Mouse (Mus musculus) cerebellum, adult 8-10 months (tissue): ENCODE measurements around the gene Map3k14.
"Not testable (repeated sequence)": the region's sequence is repeated elsewhere in the genome, so short reads cannot be mapped to it uniquely, and the experiment has no call there.

Experiments used
- DNase-seq: peaks from one replicate; pipeline ENCODE4 v3.0.0; 2022

Gene Map3k14

DNA sequence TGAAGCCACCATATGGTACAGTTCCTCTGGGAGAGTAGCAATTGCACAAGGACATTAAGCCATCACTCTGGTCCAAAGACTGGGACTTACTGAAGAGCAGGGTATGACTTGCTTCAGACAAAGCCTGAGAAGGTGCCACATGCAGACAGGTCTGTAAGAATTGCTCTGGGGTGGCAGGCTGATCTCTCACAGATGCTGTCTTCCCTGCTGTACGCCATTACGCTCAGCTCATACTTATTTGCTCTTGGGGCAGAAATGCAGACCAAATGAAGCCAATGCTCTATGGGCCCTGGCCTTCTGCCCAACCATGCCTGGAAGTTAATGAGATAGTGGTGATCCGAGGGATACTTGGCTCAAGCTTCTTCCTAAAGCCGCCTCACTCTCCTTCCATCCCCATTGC is 22.4 kb downstream of the Map3k14 start:
- peak; percentile 52 for DNase-seq

DNA sequence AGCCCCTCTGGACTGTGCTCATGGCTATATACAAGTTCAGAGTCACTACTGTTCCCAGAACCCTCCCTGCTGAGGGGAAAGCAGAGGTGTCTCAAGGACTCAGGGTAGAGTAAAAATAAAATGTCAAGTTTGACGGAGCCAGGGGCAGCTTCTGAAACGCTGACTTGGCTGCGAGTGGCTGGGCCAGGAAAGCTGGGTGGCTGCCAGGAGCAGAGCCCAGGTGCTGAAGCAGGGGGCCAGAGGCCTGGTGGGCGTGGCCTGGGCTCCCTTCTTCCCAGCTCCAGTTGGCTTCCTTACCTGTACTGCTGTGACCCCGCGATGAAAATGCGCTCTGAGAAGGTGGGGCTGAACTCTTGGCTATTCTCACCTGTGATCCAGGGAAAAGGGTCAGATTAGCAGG is 26.5 kb downstream of the Map3k14 start:
- no peak for DNase-seq

DNA sequence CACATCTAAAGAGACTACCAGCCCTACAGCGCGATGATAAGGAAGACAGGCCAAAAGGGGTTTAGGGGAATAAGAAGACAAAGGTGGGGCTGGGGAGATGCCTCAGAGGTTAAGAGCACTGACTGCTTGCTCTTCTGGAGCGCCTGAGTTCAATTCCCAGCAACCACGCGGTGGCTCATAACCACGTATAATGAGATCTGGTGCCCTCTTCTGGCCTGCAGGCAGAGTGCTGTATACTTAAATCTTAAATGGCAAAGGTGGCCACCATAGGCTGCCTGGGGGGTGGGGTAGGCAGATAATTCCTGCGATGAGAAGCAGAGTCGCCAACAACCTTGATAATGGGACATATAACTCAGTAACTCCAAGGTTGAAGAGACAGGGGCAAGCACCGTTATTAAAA is 29.5 kb downstream of the Map3k14 start:
- DNase-seq: no peak

DNA sequence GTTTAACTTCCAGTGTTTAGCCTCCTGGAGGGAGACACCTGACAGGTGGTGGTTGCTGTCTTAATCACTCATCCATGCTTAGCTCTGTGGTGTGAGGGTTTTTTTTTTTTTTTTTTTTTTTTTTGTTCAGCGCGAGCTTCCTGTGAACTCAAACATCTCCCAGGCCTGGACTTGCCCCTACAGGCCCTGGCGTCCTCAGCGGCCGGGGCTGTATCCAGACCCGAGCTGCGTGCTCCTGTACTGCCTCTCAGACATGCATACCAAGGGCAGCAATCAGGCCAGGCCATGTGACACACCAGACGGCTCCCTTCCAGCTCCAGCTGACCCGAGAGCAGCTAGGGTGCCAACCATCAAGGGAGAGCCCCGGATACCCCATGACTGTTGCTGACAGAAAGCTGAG is 30.4 kb downstream of the Map3k14 start:
- no peak for DNase-seq

DNA sequence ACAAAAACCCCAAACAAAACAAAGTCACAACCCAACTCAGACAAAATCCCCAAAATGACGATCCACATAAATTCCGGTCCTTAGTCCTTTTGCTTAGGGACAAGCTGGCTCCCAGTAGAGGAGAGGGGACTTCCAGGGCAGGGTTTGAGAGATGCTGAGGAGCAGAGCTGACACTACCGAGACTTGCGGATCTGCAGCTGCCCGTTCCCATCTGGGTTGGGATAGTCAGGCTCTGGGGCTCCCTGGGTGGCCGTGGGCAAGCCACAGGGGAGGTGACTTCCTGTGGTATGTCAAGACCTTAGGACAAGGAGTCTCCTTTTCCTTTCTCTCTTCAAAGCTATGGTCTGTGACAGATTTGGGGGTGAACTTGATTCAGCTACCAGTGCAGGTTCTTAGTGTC is 30.8 kb downstream of the Map3k14 start:
- no peak for DNase-seq

DNA sequence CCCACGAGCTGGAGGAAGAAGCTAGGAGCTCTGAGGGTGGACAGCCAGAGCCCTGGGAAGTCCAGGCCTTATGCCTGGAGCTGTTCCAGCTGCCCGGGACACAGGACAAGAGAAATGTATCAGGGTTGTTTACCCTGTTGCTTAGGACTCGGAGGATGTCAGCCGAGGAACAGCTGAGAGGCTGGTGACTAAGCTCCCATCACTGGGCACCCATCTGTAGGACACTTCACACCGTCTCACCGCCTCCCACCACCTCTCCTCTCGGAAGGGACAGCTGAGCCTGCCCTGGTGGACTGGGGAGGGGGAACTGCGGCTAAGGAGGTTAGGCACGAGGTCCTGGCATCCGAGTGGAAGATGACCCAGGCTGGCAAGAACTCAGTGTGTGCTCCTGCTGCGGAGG is 31.6 kb downstream of the Map3k14 start:
- DNase-seq: no peak

DNA sequence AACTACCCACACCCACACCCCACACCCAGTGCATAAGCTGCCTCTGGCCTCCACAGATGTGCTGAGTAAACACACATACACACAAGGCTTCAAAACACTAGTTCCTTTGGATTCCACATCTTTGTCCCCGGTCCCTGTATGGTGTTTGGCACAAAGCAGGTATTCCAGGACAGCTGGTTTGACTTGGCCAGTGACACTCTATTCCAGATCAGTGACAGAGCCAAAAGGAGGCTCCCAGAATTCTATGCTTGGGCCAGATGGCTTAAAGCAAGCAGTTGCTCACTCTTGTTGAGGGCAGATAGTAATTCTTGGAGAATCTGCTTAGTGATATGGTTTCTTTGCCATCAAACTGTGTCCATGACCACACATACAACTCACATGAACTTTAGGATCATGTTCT is 32.8 kb downstream of the Map3k14 start:
- no peak for DNase-seq

DNA sequence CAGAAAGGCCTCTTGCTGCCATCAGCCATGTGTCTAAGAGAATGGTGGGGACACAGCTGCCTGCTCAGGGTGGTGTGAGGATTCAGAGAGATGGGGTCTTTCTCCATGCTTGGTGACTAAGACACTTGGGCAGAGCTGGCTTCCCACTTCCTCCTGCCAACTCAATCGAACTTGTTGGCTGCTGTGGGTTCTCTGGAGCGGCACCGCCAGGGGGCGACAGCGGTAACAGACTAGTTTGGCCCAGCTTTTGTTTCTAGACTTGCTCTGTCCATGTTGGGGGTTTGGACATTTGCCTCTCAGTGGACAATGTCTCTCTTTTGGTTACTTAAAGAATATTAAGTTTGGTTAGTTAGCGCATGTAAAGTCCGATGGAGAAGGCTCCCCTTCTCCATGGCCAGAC is 34.3 kb downstream of the Map3k14 start:
- DNase-seq: peak; percentile 81

DNA sequence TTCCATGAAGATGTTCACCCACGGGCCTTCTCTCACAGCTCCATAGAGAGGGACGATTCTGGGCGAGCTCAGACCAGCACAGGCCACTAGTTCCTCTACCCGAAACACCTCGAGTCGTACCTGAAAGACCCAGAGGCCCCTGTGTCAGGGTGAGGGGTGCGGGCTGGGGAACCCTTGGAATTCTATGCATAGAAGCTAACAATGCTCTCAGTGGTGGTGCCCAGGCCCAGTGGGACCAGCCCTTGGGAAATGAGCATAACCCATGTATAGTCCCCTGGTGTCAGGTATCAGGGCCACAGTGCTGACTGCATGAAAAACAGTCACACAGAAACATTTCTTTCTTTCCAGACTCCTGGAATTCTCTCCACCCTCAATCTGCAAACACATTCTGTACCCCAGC is 35.9 kb downstream of the Map3k14 start:
- no peak for DNase-seq

DNA sequence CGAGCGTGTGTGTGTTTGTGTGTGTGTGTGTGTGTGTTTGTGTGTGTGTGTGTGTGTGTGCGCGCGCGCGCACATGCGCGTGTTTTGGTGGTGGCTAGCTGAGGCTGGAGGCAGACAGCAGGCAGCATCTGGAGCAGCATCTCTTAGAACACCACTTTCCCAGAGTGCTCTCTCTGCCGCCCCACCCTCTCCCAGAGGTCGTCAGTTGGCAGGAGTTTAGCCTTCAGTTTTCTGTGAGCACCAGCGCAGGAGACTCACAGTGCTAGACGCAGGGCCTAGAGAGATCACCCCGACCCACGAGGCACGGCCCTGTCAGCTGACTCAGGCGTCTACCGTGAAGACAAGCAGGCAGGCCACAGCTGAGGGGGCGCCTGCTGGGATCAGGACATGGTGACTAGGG is 36.6 kb downstream of the Map3k14 start:
- DNase-seq: no peak

DNA sequence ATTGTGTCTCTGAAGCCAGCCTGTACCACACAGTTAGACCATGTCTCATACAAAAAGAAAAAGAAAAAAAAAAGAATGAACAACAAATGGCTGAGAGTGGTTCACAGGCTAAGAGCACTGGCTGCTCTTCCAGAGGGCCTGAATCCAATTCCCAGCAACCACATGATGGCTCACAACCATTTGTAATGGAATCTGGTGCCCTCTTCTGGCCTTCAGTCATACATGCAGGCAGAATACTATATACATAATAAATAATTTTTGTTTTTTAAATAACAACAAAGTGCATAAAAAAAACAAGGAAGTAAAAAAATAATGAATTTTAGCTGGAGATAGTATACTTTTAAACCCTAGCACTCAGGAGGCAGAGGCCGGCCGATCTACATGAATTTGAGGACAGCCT is 37.7 kb downstream of the Map3k14 start:
- no peak for DNase-seq

DNA sequence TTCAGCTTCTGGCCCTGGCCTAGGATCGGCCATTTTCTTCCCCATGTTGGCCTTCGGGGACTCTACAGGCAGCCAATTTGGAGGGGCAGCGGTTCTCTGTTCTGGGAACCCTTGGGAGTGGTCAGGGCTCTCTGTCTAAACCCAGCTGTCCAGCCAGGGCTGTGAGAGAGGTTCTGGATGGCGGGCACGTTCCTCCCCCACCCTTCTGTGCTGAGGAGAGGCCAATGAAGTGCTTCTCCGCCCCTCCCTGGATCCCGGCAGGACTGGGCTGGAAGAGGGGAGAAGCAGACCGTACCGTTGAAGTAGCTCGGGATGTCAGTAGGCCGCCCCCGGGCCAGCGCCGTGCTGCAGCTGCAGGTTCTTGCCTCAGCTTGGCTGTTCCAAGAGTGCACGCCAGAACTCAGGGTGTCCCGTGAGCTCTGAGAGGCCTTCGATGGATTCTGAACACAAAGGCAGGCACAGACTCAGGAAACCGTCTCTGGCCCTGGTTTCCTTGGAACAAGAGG is 43.3 kb downstream of the Map3k14 start:
- DNase-seq: no peak

DNA sequence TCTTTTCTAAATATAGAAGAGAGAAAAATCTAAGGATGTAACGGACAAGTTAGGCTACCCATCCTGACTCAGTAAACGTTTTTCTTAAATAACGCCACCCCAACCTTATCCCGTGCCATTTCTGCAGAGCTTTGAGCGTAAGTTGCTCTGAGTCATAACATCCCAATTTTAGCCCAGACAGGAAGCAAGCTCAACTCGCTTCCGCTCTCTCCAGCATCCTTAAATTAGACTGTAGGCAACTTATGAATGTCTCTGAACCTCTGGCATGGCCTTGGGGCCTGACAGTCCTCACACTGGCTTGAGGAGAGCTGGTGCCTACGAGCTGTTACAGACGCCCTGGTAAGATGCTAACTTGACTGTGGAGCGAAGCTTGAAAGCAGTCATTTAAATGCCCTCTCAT is 43.8 kb downstream of the Map3k14 start:
- no peak for DNase-seq

DNA sequence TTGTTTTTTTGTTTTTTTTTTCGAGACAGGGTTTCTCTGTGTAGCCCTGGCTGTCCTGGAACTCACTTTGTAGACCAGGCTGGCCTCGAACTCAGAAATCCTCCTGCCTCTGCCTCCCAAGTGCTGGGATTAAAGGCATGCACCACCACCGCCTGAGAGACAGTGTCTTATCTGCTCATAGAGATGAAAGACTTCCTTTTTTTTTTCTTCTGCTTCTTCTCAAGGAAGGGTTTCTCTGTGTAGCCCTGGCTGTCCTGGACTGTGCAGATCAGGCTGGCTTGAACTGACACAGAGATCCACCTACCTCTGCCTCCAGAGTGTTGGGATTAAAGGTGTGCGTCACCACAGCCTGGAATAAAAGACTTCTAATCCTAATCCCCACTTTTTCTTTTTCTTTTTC is 44.6 kb downstream of the Map3k14 start:
- not testable (repeated sequence) for DNase-seq

DNA sequence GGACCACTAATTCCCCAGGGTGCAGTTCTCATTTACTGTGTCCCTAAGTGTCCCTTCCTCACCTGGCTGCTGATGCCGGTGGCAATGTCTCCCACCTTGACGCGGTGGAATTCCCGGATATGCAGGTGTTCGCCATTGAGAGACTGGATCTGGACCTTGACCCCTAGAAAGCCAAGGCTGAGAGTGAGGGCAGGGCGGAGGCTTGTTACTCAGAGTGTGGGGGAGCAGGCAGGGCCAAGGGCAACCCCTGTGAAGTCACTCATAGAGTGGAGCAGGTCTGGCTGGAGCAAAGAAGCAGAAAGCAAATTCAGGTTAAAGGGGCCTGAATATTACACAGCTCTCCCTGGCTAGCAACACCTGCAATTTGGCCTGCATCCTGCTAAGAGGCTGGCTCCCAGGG is 45.8 kb downstream of the Map3k14 start:
- no peak for DNase-seq

DNA sequence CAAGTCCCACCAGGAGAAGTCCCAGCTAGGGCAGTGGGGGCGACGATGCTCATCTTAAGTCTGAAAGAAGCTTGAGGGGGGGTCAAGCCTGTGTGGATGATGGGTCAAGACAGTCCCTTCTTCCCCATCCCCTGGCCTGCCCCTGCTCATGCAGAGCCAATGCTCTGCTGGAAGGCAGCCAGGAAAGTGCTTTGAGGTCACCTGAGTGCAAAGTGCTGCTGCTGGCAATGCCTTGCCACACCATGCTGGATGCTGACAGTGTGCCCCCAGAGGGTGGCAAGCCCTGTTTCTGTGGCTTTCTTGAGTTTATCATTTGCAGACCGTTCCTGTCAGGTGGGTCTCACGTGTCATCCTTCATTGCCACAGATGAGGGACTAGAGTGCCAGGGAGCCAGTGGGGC is 47.3 kb downstream of the Map3k14 start:
- no peak for DNase-seq

DNA sequence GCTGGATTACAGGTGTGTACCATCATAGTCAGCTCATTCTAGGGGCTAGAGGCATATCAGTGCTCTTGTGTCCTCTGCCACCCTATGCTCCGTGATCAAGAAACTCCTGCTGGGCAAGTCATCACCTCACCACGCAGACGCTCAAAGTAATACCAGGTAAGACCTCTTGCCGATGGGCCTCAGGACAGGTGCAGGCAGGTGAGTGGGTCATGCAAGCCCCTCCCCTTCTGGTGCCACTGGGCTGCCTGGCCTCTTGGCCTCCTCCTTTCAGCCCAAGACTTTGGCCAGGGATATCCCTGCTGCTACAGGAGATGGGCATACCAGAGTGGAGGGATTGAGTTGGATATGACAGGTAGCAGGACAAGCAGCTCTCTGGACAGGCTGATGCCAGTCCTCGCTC is 48.0 kb downstream of the Map3k14 start:
- no peak for DNase-seq

DNA sequence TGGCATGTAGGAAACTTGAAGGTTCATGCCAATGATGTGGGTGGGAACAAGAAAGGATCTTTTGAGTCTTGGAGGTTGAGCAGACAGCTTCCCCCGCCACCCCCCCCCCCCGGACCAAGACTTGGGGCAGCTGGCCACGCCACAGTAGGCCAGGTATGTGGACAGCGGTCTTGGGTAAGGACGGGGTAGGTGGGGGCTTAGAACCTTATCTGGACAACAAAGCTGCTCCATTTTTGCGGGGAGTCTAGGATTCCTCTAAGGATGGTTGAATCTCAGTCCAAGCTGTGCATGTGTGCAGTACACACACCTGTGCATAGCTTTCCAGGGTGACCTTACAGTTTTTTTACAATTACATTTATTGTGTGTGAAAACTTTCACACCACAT is 48.8 kb downstream of the Map3k14 start:
- no peak for DNase-seq

DNA sequence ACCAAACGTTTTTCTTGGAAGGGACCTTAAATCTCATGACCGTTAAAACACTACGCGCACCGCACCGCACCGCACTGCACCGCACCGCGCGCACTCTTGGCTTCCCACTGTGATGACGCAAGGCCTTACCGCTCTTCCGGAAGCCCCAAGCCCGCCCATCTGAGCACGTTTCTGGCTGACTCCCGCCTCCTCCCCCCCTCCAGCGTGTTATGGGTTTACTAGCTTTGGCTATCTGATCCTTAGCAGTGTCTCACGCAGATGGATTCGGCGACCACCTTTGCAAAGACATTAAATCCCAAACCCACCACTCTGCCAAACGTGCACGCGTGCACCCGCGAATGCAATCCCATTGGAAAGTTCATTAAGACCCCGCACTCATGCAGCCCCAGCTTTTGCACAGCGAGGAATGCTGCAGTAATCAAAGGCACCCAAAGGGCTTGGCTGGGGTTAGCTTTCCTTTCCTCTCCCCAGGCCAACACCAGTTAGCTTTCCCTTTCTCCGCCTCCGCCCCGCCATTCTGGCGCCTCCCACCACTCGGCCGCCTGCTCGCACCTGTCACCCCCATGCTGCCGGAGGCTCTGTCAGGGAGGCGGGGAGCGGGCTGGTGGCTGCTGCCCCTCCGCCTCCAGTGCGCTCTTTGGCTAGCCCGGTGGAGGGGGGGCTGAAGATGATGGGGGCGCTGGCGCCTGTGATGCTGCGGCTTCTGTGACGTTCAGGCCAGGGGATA is 49.3 kb downstream of the Map3k14 start, which contains the start of gene Spata32:
Spata32 (minus strand) TSS at position 643 of the 727 bp plus-strand sequence.
- DNase-seq: peak; percentile 84

DNA sequence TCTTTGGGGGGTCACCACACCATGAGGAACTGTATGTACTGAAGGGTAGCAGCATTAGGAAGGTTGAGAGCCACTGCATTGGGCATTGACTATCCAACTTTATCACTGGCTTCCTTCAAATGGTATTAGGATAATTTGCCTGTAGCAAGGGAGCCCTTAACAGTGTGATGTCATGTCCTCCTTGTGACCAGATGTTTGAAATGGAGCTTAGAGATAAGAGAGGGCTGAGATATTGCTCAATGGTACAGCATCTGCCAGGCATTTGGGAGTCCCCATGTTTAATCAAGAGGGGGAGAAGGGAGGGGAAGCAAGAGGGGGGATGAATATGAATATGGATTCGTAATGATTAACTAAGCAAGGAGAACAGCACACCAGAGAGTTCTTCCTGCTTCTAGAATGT is 51.9 kb downstream of the Map3k14 start:
- no peak for DNase-seq

DNA sequence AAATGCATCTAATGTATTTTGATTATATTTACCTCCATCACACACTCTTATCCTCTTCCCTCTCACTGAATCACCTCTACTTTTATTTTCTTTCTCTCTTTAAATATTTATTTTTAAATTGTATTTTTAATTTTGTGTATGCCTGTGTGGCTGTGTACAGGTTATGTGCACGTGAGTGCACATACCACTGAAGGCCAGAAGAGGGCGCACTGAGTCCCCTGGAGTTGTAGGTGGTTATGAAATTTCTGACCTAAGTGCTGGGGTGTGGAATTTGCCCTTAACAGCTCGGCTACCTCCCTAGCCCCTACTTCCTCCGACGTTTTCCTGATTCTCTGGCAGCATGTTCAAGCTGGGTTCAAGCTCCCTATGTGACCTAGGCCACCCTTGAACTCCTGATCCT is 53.6 kb downstream of the Map3k14 start:
- no peak for DNase-seq

DNA sequence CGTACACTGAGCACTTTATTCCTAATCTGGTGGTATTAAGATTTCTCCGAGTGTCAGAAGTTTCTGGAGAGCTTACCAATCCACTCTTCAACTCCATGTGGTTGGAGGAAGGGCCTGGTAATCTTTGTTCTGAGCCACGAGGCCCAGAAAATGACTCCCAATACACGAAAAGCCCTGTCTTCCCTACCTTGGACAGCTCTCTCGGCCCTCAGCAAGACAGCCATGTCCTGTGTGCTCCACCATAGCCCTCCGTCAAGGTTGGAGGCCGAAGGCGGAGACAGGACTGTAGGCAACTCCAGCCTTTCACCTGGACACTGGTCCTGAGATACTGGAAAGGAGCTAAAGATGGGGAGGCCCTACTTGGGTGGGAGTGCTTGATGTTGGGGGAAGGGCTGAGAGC is 57.0 kb downstream of the Map3k14 start:
- no peak for DNase-seq

DNA sequence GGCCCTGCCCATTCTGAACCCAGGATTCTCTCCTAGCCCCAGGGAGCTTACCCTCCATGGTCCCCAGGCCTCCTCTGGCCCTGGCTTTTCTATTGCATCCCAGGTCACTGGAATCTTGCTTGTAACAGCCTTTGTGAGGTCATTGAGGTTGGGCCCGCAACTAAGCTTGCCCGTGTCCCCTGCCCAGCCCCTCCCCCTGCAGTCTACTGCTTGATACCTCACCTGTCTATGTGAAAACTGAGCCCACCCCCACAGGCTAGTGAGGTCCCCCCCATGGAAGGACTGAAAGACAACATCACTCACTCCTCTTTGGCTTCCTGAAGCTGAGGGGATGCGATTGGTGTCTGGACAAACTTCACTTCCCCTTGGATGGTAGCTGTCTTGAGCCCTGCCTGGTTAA is 58.8 kb downstream of the Map3k14 start, which contains the start of gene 1700023F06Rik:
1700023F06Rik (minus strand) TSS at position 101 of the 400 bp plus-strand sequence.
- DNase-seq: no peak

DNA sequence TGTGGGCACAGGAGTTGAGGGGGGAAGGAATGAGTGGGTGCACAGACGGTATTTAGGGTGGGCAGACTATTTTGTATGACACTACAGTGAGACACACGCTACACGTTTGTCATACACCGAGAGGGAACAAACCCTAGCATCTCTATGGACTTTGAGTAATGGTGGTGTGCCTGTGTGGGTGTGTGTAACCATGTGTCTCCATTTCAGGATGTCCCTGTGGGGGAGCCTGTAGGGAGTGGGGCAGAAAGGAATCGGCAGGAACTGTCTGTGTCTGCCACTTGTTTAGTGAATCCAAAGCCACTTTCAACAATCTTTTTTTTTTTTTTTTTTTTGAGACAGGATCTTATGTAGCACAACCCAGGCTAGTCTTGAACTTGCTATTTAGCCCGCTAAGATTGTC is 61.1 kb downstream of the Map3k14 start:
- DNase-seq: no peak

DNA sequence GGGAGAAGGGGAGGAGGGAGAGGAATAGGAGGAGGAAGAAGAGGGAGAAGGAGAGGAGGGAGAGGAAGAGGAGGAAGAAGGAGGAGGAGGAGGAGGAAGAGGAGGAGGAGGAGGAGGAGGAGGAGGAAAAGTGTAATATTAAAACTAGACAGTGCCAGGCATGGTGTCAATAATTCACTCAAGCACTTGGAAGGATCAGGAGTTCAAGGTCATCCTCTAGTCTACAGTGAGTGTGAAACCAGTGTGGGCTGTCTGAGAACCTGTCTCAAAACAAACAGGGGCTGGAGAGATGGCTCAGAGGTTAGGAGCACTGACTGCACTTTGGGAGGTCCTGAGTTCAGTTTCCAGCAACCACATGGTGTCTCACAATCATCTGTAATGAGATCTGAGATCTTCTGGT is 64.9 kb downstream of the Map3k14 start:
- DNase-seq: no peak
